Mouse (Mus musculus): ENCODE data around the gene A730071L15Rik. TPM values are rescaled to one million over a fixed set of nuclear protein-coding genes. Genes with fewer than 3 reads are reported as not detected.
A peak's percentile ranks its signal among the peaks of the same experiment; 100 is the strongest.

A730071L15Rik gene
- polyA plus RNA-seq, 1 experiment from 2014 or later = 0.74 TPM

DNA sequence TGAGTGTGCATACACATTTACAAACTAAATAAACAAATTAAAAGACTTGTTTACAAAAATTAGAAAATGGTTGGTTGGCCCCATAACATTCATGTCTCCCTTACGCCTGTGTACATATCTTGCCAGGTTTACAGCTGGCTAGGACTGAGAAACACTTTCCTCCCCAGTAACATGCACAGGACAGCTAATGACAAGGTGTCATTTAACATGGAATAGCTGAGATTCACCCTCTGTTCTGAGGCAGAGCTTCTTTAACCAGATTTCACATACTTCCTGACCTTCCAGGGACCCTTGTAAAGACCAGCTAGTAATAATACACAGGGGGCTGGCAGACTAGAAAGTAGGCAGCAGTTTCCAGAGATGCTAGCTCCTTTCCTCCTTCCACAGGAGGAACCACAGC lies 8.3 kb downstream of the A730071L15Rik start:
- 82% methylated on average over 1 of the region's 1 CpGs for WGBS

DNA sequence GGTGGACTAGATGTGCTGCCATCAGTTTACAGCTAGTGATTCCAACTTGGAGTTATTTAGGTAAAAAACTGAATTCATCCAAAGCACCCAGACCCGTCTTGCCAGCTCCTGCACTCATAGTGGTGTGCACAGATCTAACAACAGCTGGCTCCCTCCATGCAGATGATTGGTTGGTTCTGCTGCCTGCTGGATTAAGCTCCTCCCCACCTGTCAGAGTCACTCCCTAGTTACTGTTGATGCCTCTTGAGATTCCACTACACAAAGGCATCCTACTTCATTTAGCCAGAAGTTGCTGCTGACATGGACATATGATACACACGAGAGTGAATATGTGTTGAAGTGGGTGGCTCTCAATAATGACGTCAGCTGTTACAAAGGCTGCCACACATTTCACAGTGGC lies 17.0 kb downstream of the A730071L15Rik start:
- Histone ChIP-seq H3K27ac (ENCODE audit: low read depth, low read length) (no peak overlapping the region), H3K36me3 (ENCODE audit: control insufficient read depth, insufficient read depth) (peaks cover 34% of the 10 kb centered on the region), H3K27me3 (replicated peaks; ENCODE audit: control insufficient read depth, insufficient read depth, low read length) (no peaks in the 10 kb centered on the region), H3K4me3 (ENCODE audit: low read depth, low read length) (no peak overlapping the region), H3K4me1 (replicated peaks; ENCODE audit: control insufficient read depth, insufficient read depth, low read length) (no peaks in the 10 kb centered on the region), H3K9ac (ENCODE audit: low read depth, low read length) (no peak overlapping the region), H3K9me3 (ENCODE audit: control insufficient read depth) (no peaks in the 10 kb centered on the region), H3K4me2 (replicated peaks; ENCODE audit: low read depth) (no peak overlapping the region)
- TF ChIP-seq CTCF (IDR thresholded peaks at IDR 0.05; ENCODE audit: low read depth) = no peak
- ATAC-seq = no peak
- WGBS = 47% methylated on average over 3 of the region's 3 CpGs

More for the DNA sequence above, 8.3 kb downstream of the A730071L15Rik start:
- no peak for ATAC-seq
- Histone ChIP-seq H3K9ac (ENCODE audit: low read depth, low read length) (no peak overlapping the region), H3K9me3 (ENCODE audit: control insufficient read depth) (no peaks in the 10 kb centered on the region), H3K4me3 (ENCODE audit: low read depth, low read length) (no peak overlapping the region), H3K27me3 (replicated peaks; ENCODE audit: control insufficient read depth, insufficient read depth, low read length) (no peaks in the 10 kb centered on the region), H3K4me1 (replicated peaks; ENCODE audit: control insufficient read depth, insufficient read depth, low read length) (no peaks in the 10 kb centered on the region), H3K36me3 (ENCODE audit: control insufficient read depth, insufficient read depth) (peaks cover 23% of the 10 kb centered on the region), H3K27ac (ENCODE audit: low read depth, low read length) (no peak overlapping the region), H3K4me2 (replicated peaks; ENCODE audit: low read depth) (no peak overlapping the region)
- no peak for TF ChIP-seq CTCF (IDR thresholded peaks at IDR 0.05; ENCODE audit: low read depth)

DNA sequence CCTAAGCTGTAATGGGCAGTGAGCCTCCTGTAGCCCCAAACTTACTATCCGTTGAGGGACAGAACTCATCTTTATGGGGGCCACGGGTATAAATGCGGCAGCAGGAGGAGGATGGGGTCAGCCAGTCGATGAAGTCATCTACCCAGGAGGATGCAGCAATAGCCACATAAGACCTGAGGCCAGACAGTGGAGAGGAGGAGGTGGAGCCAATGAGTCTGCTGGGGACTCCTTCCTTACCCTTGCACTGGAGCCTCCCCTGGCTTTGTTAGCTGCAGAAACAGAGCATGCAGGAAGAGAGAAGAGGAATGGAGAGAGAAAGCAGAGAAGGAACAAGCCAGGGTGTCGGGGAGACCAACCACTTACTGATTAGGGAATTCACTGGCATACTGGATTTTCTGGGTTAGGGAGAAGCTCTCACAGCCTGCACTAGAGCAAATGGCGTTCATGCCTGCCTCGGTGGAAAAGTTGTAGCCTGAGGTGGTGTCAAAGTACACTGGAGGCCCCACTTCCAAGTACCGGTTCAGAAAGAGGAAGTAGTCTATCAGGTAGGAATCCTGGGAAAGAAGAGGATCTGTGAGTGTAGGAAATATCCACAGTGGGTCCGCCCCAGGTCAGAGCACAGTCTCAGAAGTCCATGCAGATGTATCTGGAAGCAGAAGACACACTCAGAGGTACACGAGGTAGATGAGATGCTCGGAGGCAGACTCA lies 18.5 kb downstream of the A730071L15Rik start:
- H3K9me3 ChIP-seq (ENCODE audit: control insufficient read depth) = no peaks in the 10 kb centered on the region
- WGBS = 53% methylated on average over 11 of the region's 11 CpGs
- H3K4me3 ChIP-seq (ENCODE audit: low read depth, low read length) = no peak overlapping the region
- H3K27me3 ChIP-seq (replicated peaks; ENCODE audit: control insufficient read depth, insufficient read depth, low read length) = no peaks in the 10 kb centered on the region
- ATAC-seq = peak; percentile 79
- peak overlapping the region; percentile 66 for H3K27ac ChIP-seq (ENCODE audit: low read depth, low read length)
- peaks cover 28% of the 10 kb centered on the region for H3K36me3 ChIP-seq (ENCODE audit: control insufficient read depth, insufficient read depth)
- no peaks in the 10 kb centered on the region for H3K4me1 ChIP-seq (replicated peaks; ENCODE audit: control insufficient read depth, insufficient read depth, low read length)
- 0 out of 2 replicates have a peak overlapping the region, but pooled peaks have one; percentile 17 for H3K4me2 ChIP-seq (replicated peaks; ENCODE audit: low read depth)
- H3K9ac ChIP-seq (ENCODE audit: low read depth, low read length) = no peak overlapping the region
- TF ChIP-seq CTCF (IDR thresholded peaks at IDR 0.05; ENCODE audit: low read depth) = no peak

DNA sequence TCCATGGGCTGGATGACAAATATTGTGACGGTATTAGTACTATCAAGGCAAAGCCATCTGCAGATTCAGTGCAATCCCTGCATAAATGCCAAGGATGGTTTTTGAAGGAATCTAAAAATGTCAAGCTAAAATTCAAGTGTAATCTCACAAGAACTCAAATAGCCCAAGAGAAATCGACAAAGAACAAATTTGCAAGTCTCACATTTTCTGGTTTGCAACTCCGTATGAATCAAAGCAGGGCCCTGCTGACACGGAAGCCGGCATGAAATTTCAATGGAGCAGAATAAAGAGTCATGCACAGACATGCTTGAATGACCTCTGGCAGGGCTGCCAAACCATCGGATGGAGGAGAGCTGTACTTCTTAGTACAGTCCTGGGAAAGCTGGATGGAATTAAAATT lies 20.1 kb downstream of the A730071L15Rik start:
- ATAC-seq = no peak
- TF ChIP-seq CTCF (IDR thresholded peaks at IDR 0.05; ENCODE audit: low read depth) = no peak

DNA sequence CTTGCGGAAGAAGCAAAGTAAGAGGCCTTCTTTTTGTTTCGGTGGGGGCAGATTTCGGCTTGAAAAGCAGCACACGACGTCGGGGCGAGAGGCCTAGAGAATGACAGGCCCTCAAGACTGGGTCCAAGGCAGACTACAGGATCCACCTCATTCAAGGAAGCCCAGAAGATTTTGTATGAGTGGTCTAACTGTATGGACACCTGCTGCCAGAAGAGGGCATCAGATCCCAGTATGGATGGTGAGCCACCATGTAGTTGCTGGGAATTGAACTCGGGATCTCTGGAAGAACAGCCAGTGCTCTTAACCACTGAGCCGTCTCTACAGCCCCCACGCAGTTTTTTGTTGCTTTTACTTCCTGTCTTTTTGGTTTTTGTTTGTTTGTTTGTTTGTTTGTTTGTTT lies 22.4 kb downstream of the A730071L15Rik start:
- H3K4me2 ChIP-seq (replicated peaks; ENCODE audit: low read depth) = no peak overlapping the region
- H3K36me3 ChIP-seq (ENCODE audit: control insufficient read depth, insufficient read depth) = peaks cover 28% of the 10 kb centered on the region
- ATAC-seq = no peak
- no peak overlapping the region for H3K4me3 ChIP-seq (ENCODE audit: low read depth, low read length)
- TF ChIP-seq CTCF (IDR thresholded peaks at IDR 0.05; ENCODE audit: low read depth) = peak; percentile 52
- H3K9ac ChIP-seq (ENCODE audit: low read depth, low read length) = no peak overlapping the region
- H3K27ac ChIP-seq (ENCODE audit: low read depth, low read length) = no peak overlapping the region
- no peaks in the 10 kb centered on the region for H3K9me3 ChIP-seq (ENCODE audit: control insufficient read depth)
- H3K27me3 ChIP-seq (replicated peaks; ENCODE audit: control insufficient read depth, insufficient read depth, low read length) = no peaks in the 10 kb centered on the region
- H3K4me1 ChIP-seq (replicated peaks; ENCODE audit: control insufficient read depth, insufficient read depth, low read length) = no peaks in the 10 kb centered on the region
- 93% methylated on average over 10 of the region's 10 CpGs for WGBS

More for the DNA sequence above, 20.1 kb downstream of the A730071L15Rik start:
- peaks cover 28% of the 10 kb centered on the region for H3K36me3 ChIP-seq (ENCODE audit: control insufficient read depth, insufficient read depth)
- 97% methylated on average over 6 of the region's 6 CpGs for WGBS
- H3K4me1 ChIP-seq (replicated peaks; ENCODE audit: control insufficient read depth, insufficient read depth, low read length) = no peaks in the 10 kb centered on the region
- H3K9ac ChIP-seq (ENCODE audit: low read depth, low read length) = no peak overlapping the region
- no peaks in the 10 kb centered on the region for H3K9me3 ChIP-seq (ENCODE audit: control insufficient read depth)
- no peak overlapping the region for H3K4me2 ChIP-seq (replicated peaks; ENCODE audit: low read depth)
- H3K4me3 ChIP-seq (ENCODE audit: low read depth, low read length) = no peak overlapping the region
- H3K27me3 ChIP-seq (replicated peaks; ENCODE audit: control insufficient read depth, insufficient read depth, low read length) = no peaks in the 10 kb centered on the region
- H3K27ac ChIP-seq (ENCODE audit: low read depth, low read length) = no peak overlapping the region

DNA sequence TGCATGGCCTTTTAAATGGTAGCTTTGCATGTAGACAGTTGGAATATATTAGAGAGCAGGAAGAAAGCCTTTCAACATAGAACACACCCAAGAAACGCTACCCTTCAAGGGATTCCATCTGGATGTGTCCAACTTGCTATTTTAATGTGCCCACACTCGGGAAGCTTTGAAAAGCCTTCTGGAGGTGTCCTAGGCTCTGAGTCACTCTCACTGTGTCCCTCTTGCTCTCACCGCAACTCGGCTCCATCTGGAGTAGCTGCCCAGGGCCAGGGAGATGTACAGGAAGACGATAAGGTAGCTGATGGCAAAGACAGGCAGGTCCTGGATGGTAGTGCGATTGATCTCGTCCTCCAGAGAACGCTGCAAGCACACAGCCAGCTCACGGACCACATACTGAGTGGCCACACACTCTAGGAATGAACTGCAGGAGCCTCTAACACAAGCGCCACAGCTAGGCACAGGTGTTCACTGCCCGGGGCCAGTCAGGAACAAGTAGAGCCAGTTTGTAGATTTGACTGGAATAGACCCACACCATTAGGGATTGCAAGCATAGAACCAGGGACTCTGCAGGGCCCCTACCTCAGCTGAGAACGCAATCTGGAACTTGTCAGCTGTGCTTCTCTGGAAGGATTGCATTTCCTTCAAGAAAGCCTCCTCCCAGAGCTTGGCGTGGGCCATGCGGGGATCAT lies 24.9 kb downstream of the A730071L15Rik start:
- Histone ChIP-seq H3K4me3 (ENCODE audit: low read depth, low read length) (no peak overlapping the region), H3K4me2 (replicated peaks; ENCODE audit: low read depth) (peak overlapping the region; percentile 72; the same call in 1 of the 2 replicates), H3K9me3 (ENCODE audit: control insufficient read depth) (no peaks in the 10 kb centered on the region), H3K9ac (ENCODE audit: low read depth, low read length) (no peak overlapping the region), H3K4me1 (replicated peaks; ENCODE audit: control insufficient read depth, insufficient read depth, low read length) (no peaks in the 10 kb centered on the region), H3K36me3 (ENCODE audit: control insufficient read depth, insufficient read depth) (peaks cover 28% of the 10 kb centered on the region), H3K27me3 (replicated peaks; ENCODE audit: control insufficient read depth, insufficient read depth, low read length) (no peaks in the 10 kb centered on the region), H3K27ac (ENCODE audit: low read depth, low read length) (no peak overlapping the region)
- TF ChIP-seq CTCF (IDR thresholded peaks at IDR 0.05; ENCODE audit: low read depth) = no peak
- ATAC-seq = no peak
- WGBS = 77% methylated on average over 14 of the region's 14 CpGs
